Mouse (Mus musculus) ES-E14 (cell line): ENCODE measurements around the gene Ltb. TPM values are rescaled to one million over a fixed set of nuclear protein-coding genes. Genes with fewer than 3 reads are reported as not detected.

Experiments
- DNase-seq: peaks from one replicate; pipeline ENCODE4 v3.0.0-alpha.2; 2013; ENCODE audit warnings: low read depth, low spot score
- H3K27ac ChIP-seq: 2 replicates; pipeline ENCODE4 v1.5.1; 2012; ENCODE audit warnings: low read depth, mild to moderate bottlenecking, low read length, moderate library complexity, mixed read lengths; ENCODE audit not compliant: poor library complexity, insufficient read depth, severe bottlenecking
- H3K36me3 ChIP-seq: 2 replicates; pipeline ENCODE4 v1.6.1; 2012; ENCODE audit warnings: mild to moderate bottlenecking, low read length, moderate library complexity, mixed read lengths; ENCODE audit not compliant: control insufficient read depth, poor library complexity, insufficient read depth, severe bottlenecking
- H3K4me1 ChIP-seq, 2 experiments: fragments of 150-350 bp in 1 of 2; sonication (generic) in 1 of 2; 2 replicates each; pipeline ENCODE4 v1.6.1; 2012; ENCODE audit warnings: low read length in 2 of 2, mild to moderate bottlenecking in 1 of 2, mixed read lengths in 1 of 2; ENCODE audit not compliant: control insufficient read depth in 2 of 2, insufficient read depth in 2 of 2, poor library complexity in 1 of 2
- H3K4me3 ChIP-seq, 2 experiments: fragments of 150-350 bp in 1 of 2; sonication (generic) in 1 of 2; 2 replicates each; pipeline ENCODE4 v1.5.1; 2012; ENCODE audit warnings: low read length in 2 of 2, low read depth in 1 of 2, mild to moderate bottlenecking in 1 of 2, mixed read lengths in 1 of 2; ENCODE audit not compliant: insufficient read depth in 1 of 2, poor library complexity in 1 of 2, severe bottlenecking in 1 of 2
- H3K9ac ChIP-seq: 2 replicates; pipeline ENCODE4 v1.6.1; 2012; ENCODE audit warnings: low read depth, mild to moderate bottlenecking, low read length, mixed read lengths; ENCODE audit not compliant: poor library complexity, insufficient read depth, severe bottlenecking
- H3K9me3 ChIP-seq: fragments of 150-350 bp; sonication (generic); 2 replicates; pipeline ENCODE4 v1.6.1; 2012; ENCODE audit warnings: low read depth, mild to moderate bottlenecking, low read length; ENCODE audit not compliant: control insufficient read depth, insufficient read depth
- CHD2 ChIP-seq: IDR thresholded peaks from 2 replicates; pipeline ENCODE4 v1.6.1; 2014; ENCODE audit warnings: mild to moderate bottlenecking, low read depth, low read length, inconsistent platforms
- HCFC1 ChIP-seq: IDR thresholded peaks from 2 replicates; pipeline ENCODE4 v1.6.1; 2012; ENCODE audit warnings: low read length, inconsistent platforms, borderline replicate concordance; ENCODE audit not compliant: insufficient read depth
- MAFK ChIP-seq: IDR thresholded peaks from 2 replicates; pipeline ENCODE4 v1.6.1; 2014; ENCODE audit warnings: mild to moderate bottlenecking, low read depth, low read length, inconsistent platforms; ENCODE audit not compliant: insufficient read depth
- ZC3H11A ChIP-seq: IDR thresholded peaks from 2 replicates; pipeline ENCODE4 v1.6.1; 2012; ENCODE audit warnings: low read depth, mild to moderate bottlenecking, inconsistent platforms, low read length, borderline replicate concordance
- ZNF384 ChIP-seq: IDR thresholded peaks from 2 replicates; pipeline ENCODE4 v1.6.1; 2012; ENCODE audit warnings: low read depth, low read length, inconsistent platforms
- in situ Hi-C, 2 experiments: fragments of 600-800 bp; cut with MboI; formaldehyde crosslinking; loops; one replicate each; pipeline ENCODE4 v1.15.1; 2025; ENCODE audit warnings: low sequenced_read_pairs in 2 of 2, inconsistent platforms in 1 of 2; ENCODE audit not compliant: unreplicated experiment in 2 of 2
- total RNA-seq: library from RNA; depleted of rRNA; stranded (reverse); fragments of 300-350 nt; gene quantifications from 2 replicates; pipeline ENCODE4 v1.2.3, GENCODE M21; 2012

Gene Ltb
- total RNA-seq, 1 experiment: 10.1 TPM

- H3K4me3 ChIP-seq: no peak overlapping the region
Measured at GRCm38 (mm10) chr17:35180093-35180492, 14.1 kb upstream of the Ltb start.

GRCm38 (mm10) chr17:35185639-35186611 is 8.3 kb upstream of the Ltb start:
- peak; percentile 98 for DNase-seq
- Histone ChIP-seq H3K4me1 (peaks cover 7 to 33% of the 10 kb centered on the region in 2 experiments), H3K4me3 (peak overlapping the region; percentile 37 to 82), H3K36me3 (no peaks in the 10 kb centered on the region), H3K27ac (peak overlapping the region; percentile 91), H3K9me3 (no peaks in the 10 kb centered on the region), H3K9ac (no peak overlapping the region; the same call in 1 of the 2 replicates)
- TF ChIP-seq HCFC1: no peak
- TF ChIP-seq MAFK: no peak
- no peak for TF ChIP-seq ZNF384
- no peak for TF ChIP-seq ZC3H11A
- TF ChIP-seq CHD2: no peak
- in situ Hi-C loops: no loop called here

More at GRCm38 (mm10) chr17:35180093-35180492, 14.1 kb upstream of the Ltb start:
- peaks cover 0 to 9% of the 10 kb centered on the region in 2 experiments; a peak in 1 of 4 replicates for H3K4me1 ChIP-seq
- no peak overlapping the region for H3K9ac ChIP-seq
- H3K9me3 ChIP-seq: no peaks in the 10 kb centered on the region
- TF ChIP-seq MAFK: no peak
- TF ChIP-seq ZNF384: no peak
- TF ChIP-seq ZC3H11A: no peak
- TF ChIP-seq HCFC1: no peak
- TF ChIP-seq CHD2: no peak
- in situ Hi-C loops: no loop called here
- DNase-seq: no peak
- no peak overlapping the region for H3K27ac ChIP-seq
- H3K36me3 ChIP-seq: no peaks in the 10 kb centered on the region

- DNase-seq: peak; percentile 88
- Histone ChIP-seq H3K9ac (no peak overlapping the region), H3K4me3 (peak overlapping the region; percentile 36 to 37), H3K36me3 (no peaks in the 10 kb centered on the region), H3K4me1 (peaks cover 7 to 33% of the 10 kb centered on the region in 2 experiments), H3K27ac (peak overlapping the region; percentile 91), H3K9me3 (no peaks in the 10 kb centered on the region)
- TF ChIP-seq ZNF384 (0 out of 2 replicates have a peak, but pooled peaks have one; percentile 3), CHD2 (no peak)
- in situ Hi-C loops: no loop called here
Measured at GRCm38 (mm10) chr17:35186681-35187080, 7.6 kb upstream of the Ltb start.

GRCm38 (mm10) chr17:35187345-35187744 is 6.9 kb upstream of the Ltb start:
- no peak for DNase-seq
- peaks cover 7 to 33% of the 10 kb centered on the region in 2 experiments for H3K4me1 ChIP-seq
- no peak for TF ChIP-seq CHD2
- H3K4me3 ChIP-seq: no peak overlapping the region
- in situ Hi-C loops: no loop called here
- H3K9me3 ChIP-seq: no peaks in the 10 kb centered on the region
- H3K9ac ChIP-seq: no peak overlapping the region
- peak overlapping the region; percentile 91; the same call in 1 of the 2 replicates for H3K27ac ChIP-seq
- no peaks in the 10 kb centered on the region for H3K36me3 ChIP-seq
